Mouse (Mus musculus): Measurements from ENCODE around the gene Unc13c. TPM values are rescaled to one million over a fixed set of nuclear protein-coding genes. Genes with fewer than 3 reads are reported as not detected.

The Unc13c gene
- polyA plus RNA-seq, 2 experiments: 0.73 to 1.3 TPM

GRCm38 (mm10) chr9:73649088-73649487 lies 319.7 kb downstream of the Unc13c start:
- ATAC-seq (ENCODE audit: low FRiP score, low read depth): no peak
- Histone ChIP-seq H3K36me3 (ENCODE audit: control insufficient read depth, insufficient read depth, low read length) (no peaks in the 10 kb centered on the region), H3K27ac (replicated peaks; ENCODE audit: low read depth, low read length) (no peak overlapping the region), H3K4me2 (replicated peaks; ENCODE audit: low read depth, low read length, severe bottlenecking) (no peak overlapping the region), H3K4me3 (replicated peaks; ENCODE audit: low read length) (no peak overlapping the region), H3K9ac (ENCODE audit: low read depth, low read length, severe bottlenecking) (no peak overlapping the region), H3K27me3 (ENCODE audit: control insufficient read depth, insufficient read depth, low read length) (no peaks in the 10 kb centered on the region), H3K9me3 (ENCODE audit: control insufficient read depth, low read length) (no peaks in the 10 kb centered on the region), H3K4me1 (ENCODE audit: control insufficient read depth, insufficient read depth, low read length) (no peaks in the 10 kb centered on the region)
- 96% methylated on average over 1 of the region's 1 CpGs for WGBS
- DNase-seq (ENCODE audit: low spot score): no peak
- TF ChIP-seq POLR2A (IDR thresholded peaks at IDR 0.05; ENCODE audit: borderline replicate concordance, extremely low read depth, insufficient read depth, insufficient read length): no peak

DNA sequence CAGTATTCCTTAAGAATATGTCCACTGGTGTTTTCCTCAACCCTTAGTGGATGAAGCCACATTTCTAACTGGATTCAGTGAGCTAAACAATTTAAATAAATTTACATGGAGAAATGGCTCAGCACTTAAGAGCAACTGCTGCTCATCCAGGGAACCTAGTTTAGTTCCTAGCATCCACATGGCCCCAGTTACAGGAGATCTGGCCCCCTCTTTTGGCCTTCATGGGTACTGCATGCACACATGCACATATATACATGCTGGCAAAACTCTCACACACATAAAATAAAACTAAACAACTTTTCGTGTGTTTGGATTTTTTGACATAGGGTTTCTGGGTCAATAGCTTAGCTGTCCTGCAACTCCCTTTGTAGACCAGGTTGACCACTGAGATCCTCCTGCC lies 330.6 kb downstream of the Unc13c start:
- H3K9me3 ChIP-seq (ENCODE audit: control insufficient read depth, low read length): no peaks in the 10 kb centered on the region
- DNase-seq (ENCODE audit: low spot score) (no peak), ATAC-seq (ENCODE audit: low FRiP score, low read depth) (no peak)
- no peak overlapping the region for H3K9ac ChIP-seq (ENCODE audit: low read depth, low read length, severe bottlenecking)
- TF ChIP-seq POLR2A (IDR thresholded peaks at IDR 0.05; ENCODE audit: borderline replicate concordance, extremely low read depth, insufficient read depth, insufficient read length): no peak
- H3K27ac ChIP-seq (replicated peaks; ENCODE audit: low read depth, low read length): no peak overlapping the region
- H3K36me3 ChIP-seq (ENCODE audit: control insufficient read depth, insufficient read depth, low read length): no peaks in the 10 kb centered on the region
- no peak overlapping the region for H3K4me2 ChIP-seq (replicated peaks; ENCODE audit: low read depth, low read length, severe bottlenecking)
- no peak overlapping the region for H3K4me3 ChIP-seq (replicated peaks; ENCODE audit: low read length)
- 87% methylated on average over 1 of the region's 1 CpGs for WGBS
- H3K27me3 ChIP-seq (ENCODE audit: control insufficient read depth, insufficient read depth, low read length): no peaks in the 10 kb centered on the region
- no peaks in the 10 kb centered on the region for H3K4me1 ChIP-seq (ENCODE audit: control insufficient read depth, insufficient read depth, low read length)

- Histone ChIP-seq H3K27ac (replicated peaks; ENCODE audit: low read depth, low read length) (no peak overlapping the region), H3K4me2 (replicated peaks; ENCODE audit: low read depth, low read length, severe bottlenecking) (no peak overlapping the region), H3K36me3 (ENCODE audit: control insufficient read depth, insufficient read depth, low read length) (no peaks in the 10 kb centered on the region), H3K9ac (ENCODE audit: low read depth, low read length, severe bottlenecking) (no peak overlapping the region), H3K4me1 (ENCODE audit: control insufficient read depth, insufficient read depth, low read length) (no peaks in the 10 kb centered on the region), H3K9me3 (ENCODE audit: control insufficient read depth, low read length) (no peaks in the 10 kb centered on the region), H3K4me3 (replicated peaks; ENCODE audit: low read length) (no peak overlapping the region), H3K27me3 (ENCODE audit: control insufficient read depth, insufficient read depth, low read length) (no peaks in the 10 kb centered on the region)
- 43% methylated on average over 1 of the region's 1 CpGs for WGBS
- ATAC-seq (ENCODE audit: low FRiP score, low read depth): no peak
- no peak for DNase-seq (ENCODE audit: low spot score)
- TF ChIP-seq POLR2A (IDR thresholded peaks at IDR 0.05; ENCODE audit: borderline replicate concordance, extremely low read depth, insufficient read depth, insufficient read length): no peak
These were observed 343.6 kb downstream of the Unc13c start for GRCm38 (mm10) chr9:73625171-73625570.

DNA sequence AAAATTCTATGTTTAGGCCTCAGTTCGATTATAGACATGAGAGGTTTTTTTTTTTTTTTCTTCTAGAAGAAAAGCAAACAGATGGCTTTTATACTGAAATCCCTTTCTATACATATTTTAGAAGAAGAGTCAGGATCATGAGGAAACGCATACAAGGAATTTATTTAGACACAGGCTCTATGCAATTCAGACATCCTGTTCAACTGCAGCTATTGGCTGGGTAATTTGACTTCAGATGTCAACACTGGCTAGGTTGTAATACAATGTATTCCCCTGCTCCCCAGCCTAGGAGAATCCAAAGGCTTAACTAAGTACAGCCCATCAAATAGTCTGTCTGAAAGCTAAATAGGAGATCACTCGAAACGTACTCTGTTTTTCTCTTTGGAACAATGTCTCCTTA lies 355.9 kb downstream of the Unc13c start:
- Histone ChIP-seq H3K9me3 (ENCODE audit: control insufficient read depth, low read length) (no peaks in the 10 kb centered on the region), H3K9ac (ENCODE audit: low read depth, low read length, severe bottlenecking) (no peak overlapping the region), H3K4me1 (ENCODE audit: control insufficient read depth, insufficient read depth, low read length) (no peaks in the 10 kb centered on the region), H3K4me2 (replicated peaks; ENCODE audit: low read depth, low read length, severe bottlenecking) (no peak overlapping the region), H3K27ac (replicated peaks; ENCODE audit: low read depth, low read length) (no peak overlapping the region), H3K4me3 (replicated peaks; ENCODE audit: low read length) (no peak overlapping the region), H3K36me3 (ENCODE audit: control insufficient read depth, insufficient read depth, low read length) (no peaks in the 10 kb centered on the region), H3K27me3 (ENCODE audit: control insufficient read depth, insufficient read depth, low read length) (no peaks in the 10 kb centered on the region)
- ATAC-seq (ENCODE audit: low FRiP score, low read depth) (no peak), DNase-seq (ENCODE audit: low spot score) (no peak)
- no peak for TF ChIP-seq POLR2A (IDR thresholded peaks at IDR 0.05; ENCODE audit: borderline replicate concordance, extremely low read depth, insufficient read depth, insufficient read length)
- 71% methylated on average over 4 of the region's 4 CpGs for WGBS

- H3K27ac ChIP-seq (replicated peaks; ENCODE audit: low read depth, low read length): no peak overlapping the region
- H3K9ac ChIP-seq (ENCODE audit: low read depth, low read length, severe bottlenecking): no peak overlapping the region
- H3K9me3 ChIP-seq (ENCODE audit: control insufficient read depth, low read length): no peaks in the 10 kb centered on the region
- H3K36me3 ChIP-seq (ENCODE audit: control insufficient read depth, insufficient read depth, low read length): no peaks in the 10 kb centered on the region
- no peak for DNase-seq (ENCODE audit: low spot score)
- H3K4me3 ChIP-seq (replicated peaks; ENCODE audit: low read length): no peak overlapping the region
- H3K4me2 ChIP-seq (replicated peaks; ENCODE audit: low read depth, low read length, severe bottlenecking): no peak overlapping the region
- 60% methylated on average over 1 of the region's 1 CpGs for WGBS
- no peaks in the 10 kb centered on the region for H3K4me1 ChIP-seq (ENCODE audit: control insufficient read depth, insufficient read depth, low read length)
- no peak for TF ChIP-seq POLR2A (IDR thresholded peaks at IDR 0.05; ENCODE audit: borderline replicate concordance, extremely low read depth, insufficient read depth, insufficient read length)
- H3K27me3 ChIP-seq (ENCODE audit: control insufficient read depth, insufficient read depth, low read length): no peaks in the 10 kb centered on the region
- ATAC-seq (ENCODE audit: low FRiP score, low read depth): no peak
These were observed 364.8 kb downstream of the Unc13c start for GRCm38 (mm10) chr9:73603921-73604320.

- Histone ChIP-seq H3K9me3 (ENCODE audit: control insufficient read depth, low read length) (no peaks in the 10 kb centered on the region), H3K4me2 (replicated peaks; ENCODE audit: low read depth, low read length, severe bottlenecking) (no peak overlapping the region), H3K4me3 (replicated peaks; ENCODE audit: low read length) (no peak overlapping the region), H3K4me1 (ENCODE audit: control insufficient read depth, insufficient read depth, low read length) (0 out of 2 replicates have a peak, but pooled peaks cover 2% of the 10 kb centered on the region), H3K36me3 (ENCODE audit: control insufficient read depth, insufficient read depth, low read length) (no peaks in the 10 kb centered on the region), H3K27ac (replicated peaks; ENCODE audit: low read depth, low read length) (no peak overlapping the region), H3K9ac (ENCODE audit: low read depth, low read length, severe bottlenecking) (no peak overlapping the region), H3K27me3 (ENCODE audit: control insufficient read depth, insufficient read depth, low read length) (no peaks in the 10 kb centered on the region)
- 21% methylated on average over 4 of the region's 4 CpGs for WGBS
- DNase-seq (ENCODE audit: low spot score): no peak
- no peak for TF ChIP-seq POLR2A (IDR thresholded peaks at IDR 0.05; ENCODE audit: borderline replicate concordance, extremely low read depth, insufficient read depth, insufficient read length)
- no peak for ATAC-seq (ENCODE audit: low FRiP score, low read depth)
These were observed 403.2 kb downstream of the Unc13c start for GRCm38 (mm10) chr9:73565558-73565957.

All from limb, embryonic 14.5 days (tissue).